Mouse (Mus musculus) layer of hippocampus, adult 2 months (tissue): ENCODE data around the gene Klk11. TPM values are rescaled to one million over a fixed set of nuclear protein-coding genes. Genes with fewer than 3 reads are reported as not detected.

Experiments
- DNase-seq, 2 experiments: peaks; one replicate each; pipeline ENCODE4 v3.0.0; 2022; ENCODE audit warnings: low spot score in 2 of 2
- H3K27ac ChIP-seq: fragments of 200-600 bp; 2 replicates; pipeline ENCODE4 v1.8.1; 2022
- H3K4me3 ChIP-seq: fragments of 200-600 bp; 2 replicates; pipeline ENCODE4 v1.8.1; 2022; ENCODE audit warnings: mild to moderate bottlenecking
- CTCF ChIP-seq: fragments of 200-600 bp; conservative IDR thresholded peaks from 2 replicates; pipeline ENCODE4 v1.8.1; 2022; ENCODE audit warnings: antibody characterized with exemption, mild to moderate bottlenecking, moderate library complexity
- total RNA-seq, 2 experiments: library from RNA; stranded (reverse); gene quantifications; 2 replicates each; pipeline ENCODE4 v1.2.3; 2021

Gene Klk11
- total RNA-seq, 2 experiments from 2014 or later: not detected

- TF ChIP-seq CTCF: no peak
These were observed 25.5 kb downstream of the Klk11 start for GRCm38 (mm10) chr7:43799876-43800275.

GRCm38 (mm10) chr7:43810994-43811393 is 36.6 kb downstream of the Klk11 start, which contains the start of gene Klk7:
Gene Klk7 (plus strand): TSS chr7:43811294.
- Histone ChIP-seq H3K4me3 (no peak within 1 kb of the TSS), H3K27ac (no peak within 1 kb of the TSS)
- DNase-seq: no peak
- no peak for TF ChIP-seq CTCF

More at GRCm38 (mm10) chr7:43799876-43800275, 25.5 kb downstream of the Klk11 start:
- no peak for DNase-seq
- H3K4me3 ChIP-seq: no peak overlapping the region
- no peak overlapping the region for H3K27ac ChIP-seq

GRCm38 (mm10) chr7:43815211-43815610 is 40.8 kb downstream of the Klk11 start:
- no peak for DNase-seq
- TF ChIP-seq CTCF: no peak
- H3K4me3 ChIP-seq: no peak overlapping the region
- H3K27ac ChIP-seq: no peak overlapping the region

GRCm38 (mm10) chr7:43816746-43817145 is 42.3 kb downstream of the Klk11 start:
- no peak overlapping the region for H3K4me3 ChIP-seq

DNA sequence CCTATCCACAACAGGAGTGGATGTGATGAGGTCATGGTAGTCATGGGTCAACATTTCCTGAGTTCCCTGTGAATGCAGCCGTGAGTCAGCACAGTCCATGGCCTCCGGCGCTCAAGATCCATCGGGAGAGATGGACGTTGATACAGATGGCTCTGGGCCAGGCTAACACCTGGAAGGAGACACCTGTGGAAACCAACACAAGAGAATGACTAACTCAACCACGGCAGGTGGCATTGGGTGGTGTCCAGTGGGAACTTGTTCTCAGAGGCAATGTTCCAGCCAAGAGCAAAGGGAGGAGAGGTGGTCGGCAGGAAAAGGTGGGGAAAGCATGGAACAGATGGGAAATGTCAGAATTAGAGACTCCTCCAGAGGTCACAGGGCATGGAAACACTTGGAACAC is 47.2 kb downstream of the Klk11 start:
- TF ChIP-seq CTCF: no peak
- Histone ChIP-seq H3K27ac (no peak overlapping the region), H3K4me3 (no peak overlapping the region)
- DNase-seq: no peak

More at GRCm38 (mm10) chr7:43816746-43817145, 42.3 kb downstream of the Klk11 start:
- no peak for DNase-seq
- TF ChIP-seq CTCF: no peak
- no peak overlapping the region for H3K27ac ChIP-seq

- DNase-seq: no peak
- TF ChIP-seq CTCF: no peak
- Histone ChIP-seq H3K4me3 (no peak within 1 kb of the TSS), H3K27ac (no peak within 1 kb of the TSS)
These were observed 49.8 kb downstream of the Klk11 start, which contains the start of gene Klk6 for GRCm38 (mm10) chr7:43824199-43824598. Gene Klk6 (plus strand): TSS chr7:43824499.

GRCm38 (mm10) chr7:43826056-43826455 is 51.7 kb downstream of the Klk11 start:
- no peak for TF ChIP-seq CTCF
- Histone ChIP-seq H3K4me3 (no peak overlapping the region), H3K27ac (no peak overlapping the region)
- DNase-seq: no peak

DNA sequence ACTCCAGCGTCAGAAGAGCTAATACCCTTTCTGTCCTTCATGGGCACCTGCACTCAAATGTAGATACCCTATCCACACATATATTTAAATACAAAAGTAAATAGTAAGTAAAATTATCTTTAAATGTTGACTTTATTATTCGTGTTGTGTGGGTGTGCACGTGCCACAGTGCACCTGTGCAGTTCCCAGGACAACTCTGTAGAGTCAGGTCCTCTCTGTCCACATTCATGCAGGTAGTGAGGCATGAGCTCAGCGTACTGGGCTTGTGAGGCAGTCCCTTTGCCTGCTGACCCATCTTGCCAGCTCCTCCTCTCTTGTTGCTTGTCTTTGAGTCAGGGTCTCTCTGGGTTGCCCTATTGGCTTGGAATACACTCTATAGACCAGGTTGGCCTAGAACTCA is 53.3 kb downstream of the Klk11 start:
- TF ChIP-seq CTCF: no peak
- no peak overlapping the region for H3K27ac ChIP-seq
- DNase-seq: no peak
- no peak overlapping the region for H3K4me3 ChIP-seq

Other genes starting within 250 kb of the Klk11 start
- gene Cd33, start 230.2 kb upstream of the Klk11 start, total RNA-seq: 1 to 10 TPM; 3.5 to 5.7 TPM
- gene Zfp658, start 212.3 kb upstream of the Klk11 start, total RNA-seq: 1 to 10 TPM; 4.4 to 4.9 TPM
- 10 to 100 TPM; 19.5 to 19.8 TPM for gene Zfp719, start 195.0 kb upstream of the Klk11 start, total RNA-seq
- gene Zfp819, start 167.4 kb upstream of the Klk11 start, total RNA-seq: under 1 TPM in 1 of 2 experiments, not detected in 1; 0.27 TPM
- not detected for gene Ceacam18, start 139.9 kb upstream of the Klk11 start, total RNA-seq
- gene Siglece, start 114.4 kb upstream of the Klk11 start, total RNA-seq: 1 to 10 TPM in 1 of 2 experiments, under 1 TPM in 1; 0.97 to 1.3 TPM
- gene Ctu1, start 102.6 kb upstream of the Klk11 start, total RNA-seq: 10 to 100 TPM; 10.9 to 11.1 TPM
- not detected for gene Klk14, start 84.2 kb upstream of the Klk11 start, total RNA-seq
- gene Klk13, start 62.0 kb upstream of the Klk11 start, total RNA-seq: not detected
- not detected for gene Klk12, start 5.7 kb upstream of the Klk11 start, total RNA-seq
- 1 to 10 TPM; 1.5 to 1.7 TPM for gene Klk10, start 6.4 kb downstream of the Klk11 start, total RNA-seq
- gene Klk9, start 17.3 kb downstream of the Klk11 start, total RNA-seq: not detected
- 10 to 100 TPM; 25.2 to 27.6 TPM for gene Klk8, start 23.0 kb downstream of the Klk11 start, total RNA-seq
- under 1 TPM; 0.25 to 0.26 TPM for gene Klk7, start 36.7 kb downstream of the Klk11 start, total RNA-seq
- under 1 TPM in 1 of 2 experiments, not detected in 1; 0.87 TPM for gene Klk6, start 49.9 kb downstream of the Klk11 start, total RNA-seq
- not detected for gene Klk5, start 67.4 kb downstream of the Klk11 start, total RNA-seq
- not detected for gene Klk4, start 106.6 kb downstream of the Klk11 start, total RNA-seq
- gene Klk15, start 159.1 kb downstream of the Klk11 start, total RNA-seq: not detected
- not detected for gene Klk1b8, start 176.1 kb downstream of the Klk11 start, total RNA-seq
- not detected for gene Klk1b1, start 192.1 kb downstream of the Klk11 start, total RNA-seq
- not detected for gene Klk1b9, start 201.5 kb downstream of the Klk11 start, total RNA-seq
- gene Klk1b11, start 221.3 kb downstream of the Klk11 start, total RNA-seq: not detected
- not detected for gene Klk1b26, start 237.6 kb downstream of the Klk11 start, total RNA-seq